Mouse (Mus musculus) liver, adult 2 months (tissue): ENCODE data around the gene Prtn3.

ENCODE experiments used
- CTCF ChIP-seq: fragments of 200-500 bp; IDR thresholded peaks from 2 replicates; pipeline ENCODE4 v1.5.1; 2011; ENCODE audit warnings: low read depth, low read length, control low read depth
- POLR2A ChIP-seq: fragments of 200-500 bp; IDR thresholded peaks from 2 replicates; pipeline ENCODE4 v1.6.1; 2011; ENCODE audit warnings: low read length, control low read depth; ENCODE audit not compliant: insufficient read depth; ENCODE audit errors: extremely low read depth

DNA sequence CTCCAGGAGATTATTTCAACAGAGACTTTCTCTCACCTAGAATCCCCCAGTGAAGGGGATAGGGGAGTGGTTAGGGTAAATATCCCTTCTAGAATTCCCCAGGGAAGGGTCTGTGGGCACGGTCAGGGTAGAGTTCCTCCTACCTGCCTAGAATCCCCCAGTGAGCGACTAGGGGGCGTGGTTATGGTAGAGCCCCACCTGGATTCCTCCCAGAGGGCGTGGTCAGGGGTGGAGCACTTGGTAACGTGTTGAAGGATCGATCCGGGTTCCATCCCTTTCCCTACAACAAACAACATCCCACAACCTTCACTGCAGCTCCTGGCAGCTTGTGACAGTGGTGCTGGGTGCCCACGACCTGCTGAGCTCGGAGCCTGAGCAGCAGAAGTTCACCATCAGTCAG, 6.4 kb downstream of the Prtn3 start:
- TF ChIP-seq CTCF = no peak
- no peak for TF ChIP-seq POLR2A
